Mouse (Mus musculus): ENCODE measurements around the gene Col13a1. TPM values are rescaled to one million over a fixed set of nuclear protein-coding genes. Genes with fewer than 3 reads are reported as not detected.

Col13a1 gene
- 0.09 TPM in 1 of 2 replicates, not detected in the other for polyA plus RNA-seq (2012)

DNA sequence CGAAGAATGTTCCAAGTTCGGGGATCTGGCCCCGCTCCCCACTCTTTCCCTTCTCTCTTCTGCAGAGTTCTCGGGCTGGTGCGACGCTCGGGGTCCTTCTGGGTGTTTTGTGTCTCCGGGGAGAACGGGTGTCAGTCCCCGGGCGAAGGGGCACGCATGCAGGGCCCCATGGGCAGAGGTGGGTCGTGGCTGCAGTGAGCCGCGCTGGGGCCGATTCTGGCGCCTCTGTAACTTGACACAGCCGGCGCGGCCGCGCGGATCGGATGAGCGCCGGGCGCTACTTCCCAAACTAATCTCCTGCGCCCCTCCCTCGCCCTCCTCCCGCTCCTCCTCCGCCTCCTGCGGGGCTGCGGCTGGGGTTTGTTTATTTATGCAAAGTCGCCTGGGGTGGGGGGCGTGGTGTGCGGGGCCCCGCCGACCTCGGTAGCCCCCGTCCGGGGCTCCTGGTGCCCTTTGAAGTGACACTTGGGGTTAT lies at the start of gene Col13a1:
Col13a1 (minus strand) TSS at position 243 of the 475 bp plus-strand sequence.

Other genes with a start within 250 kb of the Col13a1 start
- 1.1 and 2.2 TPM in 2 replicates for gene H2afy2, start 195.0 kb downstream of the Col13a1 start, polyA plus RNA-seq (2012)
- gene Neurog3, start 154.0 kb upstream of the Col13a1 start, polyA plus RNA-seq (2012) = not detected in 2 replicates
- gene Fam241b, start 164.8 kb upstream of the Col13a1 start, polyA plus RNA-seq (2012) = 0.28 and 0.40 TPM in 2 replicates